Mouse (Mus musculus) retina, postnatal 7 days (tissue): ENCODE measurements around the gene 9530077C05Rik.
"Not testable (repeated sequence)": the region's sequence is repeated elsewhere in the genome, so short reads cannot be mapped to it uniquely, and the experiment has no call there.

Experiments
- DNase-seq: peaks from one replicate; pipeline ENCODE4 v3.0.0-alpha.2; 2012; ENCODE audit warnings: low read depth, low spot score

The 9530077C05Rik gene

DNA sequence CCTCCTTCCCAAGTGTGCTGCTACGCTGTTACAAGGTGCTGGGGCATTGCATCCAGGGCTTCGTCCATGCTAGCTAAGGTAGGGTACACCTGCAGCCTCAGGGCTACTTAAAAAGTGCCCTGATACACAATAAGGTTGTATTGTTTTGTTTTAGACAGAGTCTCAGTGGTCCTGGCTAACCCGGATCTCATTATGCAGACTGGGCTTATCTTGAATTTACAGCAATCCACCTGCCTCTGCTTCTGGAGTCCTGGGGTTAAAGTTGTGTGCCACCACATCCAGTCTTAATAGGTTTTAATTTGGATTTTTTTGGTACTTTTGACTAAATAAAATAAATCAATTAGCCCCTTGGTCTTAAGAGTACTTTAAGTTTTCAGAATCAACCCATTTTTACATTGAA, 8.6 kb downstream of the 9530077C05Rik start:
- DNase-seq, result no peak

DNA sequence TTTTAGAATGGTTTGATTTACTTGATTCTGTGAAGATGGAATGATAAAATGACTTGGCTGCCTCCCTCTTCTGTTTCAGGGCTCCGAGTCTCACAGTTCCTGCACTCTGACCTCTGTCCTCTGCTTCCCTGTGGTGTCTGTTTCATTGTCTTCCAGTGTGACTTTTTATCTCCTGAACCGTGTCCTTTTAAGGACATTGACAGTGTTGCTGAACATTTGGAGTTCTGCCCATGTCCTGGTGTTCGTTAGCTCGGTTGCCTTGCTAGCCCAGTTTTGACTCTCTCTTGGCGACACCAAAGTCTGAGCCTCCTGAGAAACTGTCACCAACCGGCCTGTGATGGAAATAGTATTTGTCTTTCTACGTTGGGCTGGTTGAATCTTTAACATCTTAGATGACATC, 9.2 kb downstream of the 9530077C05Rik start:
- DNase-seq, result no peak

DNA sequence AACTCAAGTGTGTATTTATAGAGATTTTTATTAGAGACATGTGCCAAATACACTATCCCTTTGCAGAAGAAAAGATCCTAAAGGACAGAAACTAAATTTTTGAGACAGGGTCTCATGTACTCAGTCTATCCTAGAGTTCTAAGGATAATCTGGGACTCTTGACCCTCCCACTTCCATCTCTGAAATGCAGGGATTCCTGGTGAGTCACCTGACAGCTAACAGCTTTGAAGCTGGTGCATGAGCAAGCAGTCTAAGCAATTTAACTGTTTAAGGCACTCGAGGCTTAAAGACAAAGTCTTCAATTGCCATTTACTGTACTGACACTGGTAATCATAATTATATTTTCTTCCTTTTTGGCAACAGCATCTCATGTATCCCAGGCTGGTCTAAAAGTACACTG, 11.2 kb downstream of the 9530077C05Rik start:
- no peak for DNase-seq

DNA sequence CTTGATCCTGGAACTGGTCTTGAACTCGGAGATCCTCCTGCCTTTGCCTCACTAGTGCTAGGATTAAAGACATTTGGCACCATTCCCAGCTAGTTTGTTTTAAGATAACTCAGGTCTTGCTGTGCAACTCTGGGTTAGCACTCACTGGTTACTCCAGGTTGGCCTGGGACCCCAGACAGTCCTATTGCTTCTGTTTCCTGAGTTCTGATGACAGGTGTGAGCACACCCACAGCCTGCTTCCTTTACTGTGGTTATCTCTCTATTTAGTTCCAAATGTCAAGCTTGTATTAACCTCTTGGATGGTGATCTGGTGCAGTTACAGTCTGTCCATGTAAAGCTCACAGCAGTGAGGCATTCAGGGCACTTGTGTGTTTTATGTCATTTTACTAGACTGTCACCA, 12.2 kb downstream of the 9530077C05Rik start:
- DNase-seq, result no peak

DNA sequence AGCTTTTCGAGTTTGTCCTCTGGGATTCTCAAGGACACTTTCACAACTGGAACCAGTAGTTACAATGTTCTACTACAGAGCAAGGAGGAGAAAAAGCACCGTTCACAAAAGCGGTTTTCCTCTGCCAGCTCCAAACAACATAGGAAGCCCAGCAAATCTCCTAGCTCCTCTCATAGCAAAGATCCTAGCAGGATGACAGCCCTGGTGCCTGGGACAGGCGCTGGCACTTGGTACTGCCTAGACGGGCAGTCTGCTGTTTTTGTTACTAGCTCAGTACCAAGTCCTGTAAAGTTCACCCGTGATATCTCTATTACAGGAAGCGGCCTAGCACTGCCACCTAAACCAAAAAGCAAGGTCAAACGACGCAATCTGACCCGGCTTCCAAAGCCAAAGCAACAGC, 12.9 kb downstream of the 9530077C05Rik start:
- DNase-seq, result no peak

DNA sequence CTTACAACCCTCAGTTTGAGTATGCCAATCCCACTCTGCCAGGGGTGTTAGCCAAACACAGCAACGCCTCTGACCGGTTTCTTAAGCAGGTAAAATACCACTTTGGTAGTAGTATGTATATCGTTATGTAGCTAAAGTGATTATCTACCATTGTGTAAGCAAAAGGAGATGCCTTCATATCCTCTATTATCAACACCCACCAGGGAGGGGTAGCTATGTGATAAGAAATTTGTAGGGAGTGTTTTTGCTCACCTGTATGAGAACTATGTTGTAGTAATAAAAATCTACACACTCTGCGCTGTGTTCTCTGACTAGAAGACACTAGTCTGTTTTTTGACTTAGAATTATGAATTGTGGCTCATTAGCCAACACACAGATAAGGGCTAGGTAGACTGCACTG, 13.4 kb downstream of the 9530077C05Rik start:
- DNase-seq, result no peak

DNA sequence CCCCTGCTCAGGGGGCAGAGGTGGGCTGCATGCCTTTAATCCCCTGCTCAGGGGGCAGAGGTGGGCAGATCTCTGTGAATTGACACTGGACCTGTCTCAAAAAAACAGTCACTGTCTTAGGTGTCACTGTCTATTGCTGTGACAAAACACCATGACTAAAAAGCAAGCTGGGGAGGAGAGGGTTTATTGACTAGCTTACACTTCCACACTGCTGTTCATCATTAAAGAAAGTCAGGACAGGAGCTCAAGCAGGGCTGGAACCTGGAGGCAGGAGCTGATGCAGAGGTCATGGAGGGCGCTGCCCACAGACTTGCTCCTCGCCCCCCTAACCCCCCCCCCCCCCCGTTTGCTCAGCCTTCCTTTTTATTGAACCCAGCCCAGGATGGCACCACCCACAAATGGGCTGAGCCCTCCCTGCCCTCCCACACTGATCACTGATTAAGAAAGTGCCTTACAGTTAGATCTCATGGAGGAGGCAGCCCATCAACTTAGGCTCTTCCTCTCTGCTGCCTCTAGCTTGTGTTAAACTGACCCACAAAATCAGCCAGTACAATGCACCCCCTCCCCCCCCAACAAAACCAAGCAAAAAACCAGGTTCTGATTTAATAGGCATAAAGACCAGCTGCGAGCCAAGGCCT, 16.8 kb downstream of the 9530077C05Rik start:
- DNase-seq, result no peak

DNA sequence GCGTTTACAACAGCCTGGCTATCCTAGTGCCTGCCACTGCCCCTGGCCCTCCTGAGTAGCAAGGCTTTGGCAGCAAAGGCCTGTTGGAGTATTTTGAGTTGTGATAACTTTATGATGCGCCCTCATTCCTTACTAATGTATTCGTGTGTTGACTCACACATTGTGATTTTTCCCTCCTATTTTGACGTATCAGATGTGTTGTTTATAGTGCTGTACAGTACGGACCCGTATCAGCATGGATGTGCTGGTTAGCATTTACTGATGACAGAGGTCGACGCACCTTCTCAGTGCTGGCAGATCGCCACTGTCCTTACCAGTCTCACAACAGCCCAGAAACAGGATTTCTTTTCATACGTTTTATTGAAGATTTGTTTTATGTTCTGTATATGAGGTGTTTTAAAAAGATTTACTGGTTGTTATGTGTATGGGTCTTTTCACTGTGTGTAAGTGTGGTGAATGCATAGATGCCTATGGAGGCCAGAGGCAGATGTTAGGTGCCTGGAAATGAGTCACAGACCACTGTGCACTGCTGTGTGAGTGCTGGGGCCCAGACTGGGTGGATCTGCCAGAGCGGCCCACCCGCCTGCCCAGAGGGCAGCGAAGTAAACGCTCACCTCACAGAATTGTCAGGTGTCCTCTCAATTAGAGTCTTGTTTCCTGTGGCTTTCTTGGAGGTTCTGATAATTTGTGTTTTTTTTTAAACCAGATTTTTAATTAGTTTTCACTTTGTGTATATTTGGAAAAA, 17.5 kb downstream of the 9530077C05Rik start:
- no peak for DNase-seq

DNA sequence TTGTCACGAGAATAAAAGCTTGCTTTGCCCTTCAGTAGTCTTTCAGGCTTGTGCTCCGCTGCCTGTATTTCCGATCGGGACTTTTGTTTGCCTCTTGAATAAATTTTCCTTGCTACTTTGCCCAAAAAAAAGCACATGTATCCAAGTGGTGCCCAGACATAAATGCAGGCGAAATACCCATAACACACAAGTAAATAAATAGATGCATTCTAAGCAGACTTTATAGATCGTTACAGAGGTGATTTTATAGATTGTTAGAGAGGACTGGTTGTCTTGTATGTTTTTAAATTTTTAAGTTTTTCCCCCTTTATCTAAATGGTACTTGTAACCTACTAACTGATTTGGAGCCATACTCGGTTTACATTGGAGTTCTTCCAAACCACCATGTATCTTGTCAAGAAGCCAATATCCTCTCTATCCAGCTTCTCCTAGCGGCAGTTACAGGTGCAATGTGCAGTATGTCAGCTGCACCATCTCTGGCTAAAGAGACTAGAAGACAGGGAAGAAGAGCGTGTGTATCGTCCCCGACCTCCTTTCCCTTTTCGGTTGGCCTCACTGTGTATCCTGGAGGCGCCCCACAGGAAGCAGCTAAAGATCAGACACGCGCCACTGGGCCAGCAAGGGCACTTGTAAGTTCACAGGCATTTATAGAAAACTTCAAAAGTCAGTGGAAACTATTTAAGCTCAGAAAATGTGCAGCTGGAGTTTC, 18.4 kb downstream of the 9530077C05Rik start:
- no peak for DNase-seq

DNA sequence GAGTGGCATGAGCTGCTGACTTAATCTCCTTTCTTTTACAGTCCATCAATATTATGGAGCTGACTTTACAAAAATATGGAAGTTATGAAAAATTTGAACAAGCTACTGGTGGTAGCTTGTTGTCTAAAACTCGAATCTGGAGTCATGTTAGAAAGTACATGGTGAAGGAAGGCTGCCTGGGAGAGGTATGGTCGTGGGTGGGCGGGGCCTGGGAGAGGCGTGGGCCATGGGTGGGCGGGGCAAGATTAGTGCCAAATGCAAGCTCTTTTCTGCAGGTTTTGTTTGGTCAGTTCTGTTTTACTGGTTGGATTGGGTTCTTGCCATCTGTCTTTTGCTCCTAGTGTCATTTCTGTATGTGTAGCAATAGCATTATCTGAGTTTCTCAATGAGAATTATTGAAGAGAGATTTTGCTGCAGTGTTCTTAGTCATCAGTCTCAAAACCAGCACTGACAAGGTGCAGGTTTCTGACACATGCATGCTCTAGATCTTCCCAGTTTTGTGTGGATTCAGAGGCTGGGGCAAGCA, 19.1 kb downstream of the 9530077C05Rik start:
- DNase-seq, result no peak

DNA sequence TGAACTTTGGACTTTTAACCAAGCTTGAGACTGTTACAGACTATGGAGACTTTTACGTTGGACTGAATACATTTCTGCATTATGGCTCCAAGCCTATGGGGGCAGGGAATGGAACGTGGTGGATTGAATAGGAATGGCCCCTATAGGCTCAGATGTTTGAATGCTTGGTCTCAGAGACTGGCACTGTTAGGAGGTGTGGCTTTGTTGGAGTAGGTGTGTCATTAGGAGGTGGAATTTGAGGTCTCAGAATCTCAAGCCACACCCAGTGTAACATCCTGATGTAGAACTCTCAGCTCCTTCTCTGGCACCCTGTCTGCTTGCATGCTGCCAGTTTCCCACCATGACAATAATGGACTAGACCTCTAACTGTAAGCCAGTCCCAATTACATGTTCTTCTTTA, 21.9 kb downstream of the 9530077C05Rik start:
- DNase-seq, result no peak

DNA sequence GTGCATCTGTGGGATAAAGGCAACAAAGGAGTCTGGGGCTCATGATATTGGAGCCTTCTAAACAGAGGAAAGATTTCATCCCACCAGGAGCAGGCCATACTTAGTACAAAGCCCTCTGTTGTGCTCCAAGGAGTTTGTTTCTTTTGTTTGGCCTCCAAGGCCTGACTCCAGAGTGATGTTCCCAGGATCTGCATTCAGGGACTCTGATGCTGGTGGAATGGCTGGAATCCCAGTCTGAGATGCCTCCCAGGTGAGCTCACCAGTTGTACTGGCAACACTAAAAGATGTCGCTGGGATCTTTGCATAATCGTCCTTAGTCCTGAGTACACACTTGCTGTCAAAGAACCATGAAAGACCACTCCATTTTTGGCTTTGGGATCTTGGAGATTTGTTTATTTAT, 22.8 kb downstream of the 9530077C05Rik start:
- DNase-seq, result no peak

DNA sequence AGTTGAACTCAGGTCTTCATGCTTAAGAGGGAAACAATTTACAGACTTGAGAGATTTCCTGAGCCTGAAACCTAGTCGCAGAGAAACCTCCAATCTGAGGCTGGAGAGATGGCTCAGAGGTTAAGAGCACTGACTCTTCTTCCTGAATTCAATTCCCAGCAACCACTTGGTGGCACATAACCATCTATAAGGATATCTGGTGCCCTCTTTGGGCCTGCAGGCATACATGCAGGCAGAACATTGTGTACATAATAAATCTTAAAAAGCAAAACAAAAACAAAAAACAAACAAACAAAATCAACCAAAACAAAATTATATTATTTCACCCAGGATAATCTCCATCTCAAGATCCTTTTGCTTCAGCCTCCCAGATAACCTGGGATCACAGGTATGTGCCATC, 27.5 kb downstream of the 9530077C05Rik start:
- no peak for DNase-seq

DNA sequence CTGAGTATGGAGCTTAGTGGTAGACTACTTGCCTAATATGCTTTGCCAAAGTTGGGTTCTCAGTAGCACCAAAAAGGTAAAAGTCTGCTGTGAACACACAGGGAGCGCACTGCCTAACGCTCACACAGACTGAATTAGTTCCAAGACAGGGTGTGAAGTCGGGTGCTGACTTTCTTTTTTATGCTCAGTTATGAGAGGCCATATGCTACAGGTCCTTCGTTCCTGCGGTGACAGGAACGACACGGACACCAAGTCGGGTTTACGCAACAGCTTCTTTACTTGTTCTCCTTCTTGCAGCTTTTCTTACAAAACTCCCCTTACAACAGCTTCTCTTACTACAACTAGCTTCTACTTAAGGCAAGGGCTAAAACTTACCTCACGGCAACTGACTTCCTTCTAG, 31.8 kb downstream of the 9530077C05Rik start:
- no peak for DNase-seq

DNA sequence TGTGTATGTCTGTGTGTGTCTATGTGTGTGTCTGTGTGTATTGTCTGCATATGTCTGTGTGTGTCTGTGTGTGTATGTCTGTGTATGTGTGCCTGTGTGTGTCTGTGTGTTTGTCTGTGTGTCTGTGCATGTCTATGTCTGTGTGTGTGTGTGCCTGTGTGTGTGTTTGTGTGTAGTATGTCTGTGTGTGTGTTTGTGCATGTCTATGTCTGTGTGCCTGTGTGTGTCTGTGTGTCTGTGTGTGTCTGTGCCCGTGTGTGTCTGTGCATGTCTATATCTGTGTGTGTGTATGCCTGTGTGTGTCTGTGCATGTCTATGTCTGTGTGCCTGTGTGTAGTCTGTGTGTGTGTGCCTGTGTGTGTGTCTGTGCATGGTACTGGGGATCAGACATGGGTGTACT, 33.8 kb downstream of the 9530077C05Rik start:
- no peak for DNase-seq

DNA sequence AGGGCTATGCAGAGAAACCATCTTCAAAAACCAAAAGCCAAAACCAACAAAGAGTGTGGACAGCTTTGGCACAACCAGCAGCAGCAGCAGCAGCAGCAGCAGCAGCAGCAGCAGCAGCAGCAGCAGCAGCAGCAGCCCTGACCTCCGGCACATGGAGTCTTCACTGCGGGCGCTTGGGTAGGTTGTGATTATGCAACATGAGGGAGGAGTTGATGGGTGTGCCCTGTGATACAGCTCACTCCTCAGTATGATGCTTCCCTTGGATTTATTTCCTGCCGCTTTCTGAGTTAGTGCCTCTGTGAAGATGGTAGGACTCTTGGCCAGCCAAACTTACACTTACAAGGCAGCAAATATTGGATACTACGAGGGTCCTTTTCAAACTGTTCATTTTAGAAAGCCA, 35.9 kb downstream of the 9530077C05Rik start:
- DNase-seq, result no peak

DNA sequence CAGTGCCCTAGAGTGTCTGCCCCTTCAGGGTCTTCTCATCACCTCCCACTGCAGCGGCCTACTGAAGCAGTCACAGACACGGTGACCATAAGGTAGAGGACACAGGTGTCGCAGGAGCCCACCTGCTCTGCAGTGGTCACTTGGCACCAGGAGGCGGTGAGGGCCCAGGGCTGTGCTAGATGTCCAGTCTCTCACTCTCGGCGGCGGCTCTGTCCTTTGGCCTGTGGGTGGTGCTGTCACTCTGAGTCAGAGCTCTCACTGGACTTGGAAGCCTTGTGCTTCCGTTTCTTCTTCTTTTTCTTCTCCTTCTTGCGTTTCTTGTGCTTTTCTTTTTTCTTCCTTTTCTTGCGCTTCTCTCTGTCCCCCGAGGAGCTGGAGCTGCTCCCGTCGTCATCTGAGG, 37.1 kb downstream of the 9530077C05Rik start:
- DNase-seq, result no peak

DNA sequence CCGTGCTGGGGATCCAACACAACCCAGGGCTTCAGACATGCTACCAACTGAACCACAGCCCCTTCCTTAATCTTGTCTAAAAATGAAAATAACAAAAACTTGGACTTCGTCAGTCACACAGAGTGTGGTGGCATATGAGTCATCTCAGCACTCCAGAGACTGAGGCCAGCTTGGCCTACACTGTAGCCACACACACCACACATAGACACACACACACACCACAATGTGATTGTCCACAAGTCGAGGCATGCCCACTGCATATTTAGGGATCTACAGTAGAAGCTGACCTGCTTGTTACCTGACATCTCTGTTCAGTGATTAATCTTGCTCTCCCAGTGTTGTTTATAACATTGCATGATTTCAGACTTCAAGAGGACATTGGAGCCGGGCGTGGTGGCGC, 37.9 kb downstream of the 9530077C05Rik start:
- no peak for DNase-seq

DNA sequence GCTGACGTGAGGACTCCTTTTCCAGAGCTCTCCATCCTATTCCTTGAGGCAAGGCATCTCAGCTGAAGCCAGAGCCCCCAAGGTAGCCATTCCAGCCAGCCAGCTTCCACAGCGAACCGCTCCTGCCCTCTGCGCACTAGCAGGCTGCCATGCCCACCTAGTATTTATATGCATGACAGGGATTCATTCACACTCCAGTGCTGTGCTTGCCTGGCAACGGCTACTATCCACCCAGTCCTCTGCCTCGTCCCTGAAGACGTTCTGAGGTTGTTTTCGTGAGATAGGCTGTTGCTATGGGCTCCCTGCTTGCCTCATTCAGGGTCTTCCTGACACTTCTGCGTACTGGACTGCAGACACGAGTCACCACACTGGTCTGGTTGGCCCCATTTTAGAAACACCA, 41.4 kb downstream of the 9530077C05Rik start:
- DNase-seq, result no peak

DNA sequence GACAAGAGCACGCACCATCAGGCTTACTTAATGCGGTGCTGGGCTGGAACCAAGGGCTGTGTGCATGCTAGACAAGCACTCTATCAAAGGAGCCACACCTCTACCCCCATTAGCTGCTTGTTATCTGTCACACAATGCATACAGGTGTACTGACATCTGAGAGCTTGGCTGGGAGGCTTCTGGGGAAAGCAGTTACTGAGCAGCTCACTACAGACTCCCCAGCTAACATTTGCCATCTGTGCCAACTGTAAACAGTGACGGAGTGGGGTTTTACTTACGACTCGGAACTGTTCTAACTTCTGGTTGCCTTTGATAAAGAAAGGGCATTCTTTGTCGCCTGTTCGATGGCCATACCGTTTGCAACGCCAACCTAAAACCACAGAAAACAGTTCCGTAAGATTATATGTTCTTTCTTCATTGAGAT, 42.2 kb downstream of the 9530077C05Rik start:
- no peak for DNase-seq

DNA sequence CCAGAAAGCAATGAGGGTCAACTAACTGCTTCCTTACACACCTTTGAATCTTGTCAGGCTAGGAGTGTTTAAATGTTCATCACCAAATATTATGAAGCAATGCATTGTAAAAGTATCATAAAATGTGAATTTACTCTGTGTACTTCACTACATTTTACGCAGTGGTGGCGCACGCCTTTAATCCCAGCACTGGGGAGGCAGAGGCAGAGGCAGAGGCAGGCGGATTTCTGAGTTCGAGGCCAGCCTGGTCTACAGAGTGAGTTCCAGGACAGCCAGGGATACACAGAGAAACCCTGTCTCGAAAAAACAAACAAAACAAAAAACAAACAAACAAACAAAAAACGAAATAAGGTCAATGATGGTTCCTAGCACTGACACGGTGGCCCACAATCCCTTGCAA, 42.7 kb downstream of the 9530077C05Rik start, which contains the start of gene Gm17545:
Gene Gm17545, plus strand, starts transcription at position 301 of the 400 bp plus-strand sequence.
- not testable (repeated sequence) for DNase-seq

DNA sequence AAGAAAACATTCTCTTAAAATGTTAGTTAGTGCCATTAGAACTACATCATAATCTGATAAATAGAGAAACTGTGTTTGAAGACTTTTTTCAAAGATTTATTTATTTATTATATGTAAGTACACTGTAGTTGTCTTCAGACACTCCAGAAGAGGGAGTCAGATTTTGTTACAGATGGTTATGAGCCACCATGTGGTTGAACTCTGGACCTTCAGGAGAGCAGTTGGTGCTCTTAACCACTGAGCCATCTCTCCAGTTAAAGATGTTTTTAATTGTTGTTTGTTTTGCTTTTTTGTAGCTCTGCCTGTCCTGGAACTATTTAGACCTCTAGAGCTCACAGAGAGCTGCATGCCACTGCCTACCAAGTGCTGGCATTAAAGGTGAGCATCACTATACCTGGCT, 43.7 kb downstream of the 9530077C05Rik start:
- no peak for DNase-seq
